Mouse (Mus musculus) lung, postnatal 14 days (tissue): ENCODE data around the gene Prr3.
"Not testable (repeated sequence)": the region's sequence is repeated elsewhere in the genome, so short reads cannot be mapped to it uniquely, and the experiment has no call there.

Experiments
- DNase-seq: peaks from one replicate; pipeline ENCODE4 v3.0.0; 2021

Prr3 gene

DNA sequence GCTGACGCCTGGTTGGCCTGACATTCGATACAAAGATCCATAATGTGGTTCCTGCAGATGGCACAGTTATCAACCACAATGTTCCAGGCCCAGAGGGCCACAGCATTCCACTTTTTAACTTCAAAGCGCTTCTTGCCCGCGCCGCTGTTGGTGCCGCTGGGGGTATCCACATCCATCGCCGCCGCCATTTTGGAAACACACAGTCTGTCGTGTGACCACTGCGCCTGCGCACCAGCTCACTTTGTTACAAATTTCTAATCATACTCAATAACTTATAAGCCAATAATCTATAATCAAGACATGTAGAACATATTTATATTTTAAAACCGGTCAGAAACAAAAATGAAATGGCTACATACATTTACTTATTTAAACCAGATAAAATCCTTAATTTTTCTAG, 44.3 kb downstream of the Prr3 start:
- DNase-seq = not testable (repeated sequence)

DNA sequence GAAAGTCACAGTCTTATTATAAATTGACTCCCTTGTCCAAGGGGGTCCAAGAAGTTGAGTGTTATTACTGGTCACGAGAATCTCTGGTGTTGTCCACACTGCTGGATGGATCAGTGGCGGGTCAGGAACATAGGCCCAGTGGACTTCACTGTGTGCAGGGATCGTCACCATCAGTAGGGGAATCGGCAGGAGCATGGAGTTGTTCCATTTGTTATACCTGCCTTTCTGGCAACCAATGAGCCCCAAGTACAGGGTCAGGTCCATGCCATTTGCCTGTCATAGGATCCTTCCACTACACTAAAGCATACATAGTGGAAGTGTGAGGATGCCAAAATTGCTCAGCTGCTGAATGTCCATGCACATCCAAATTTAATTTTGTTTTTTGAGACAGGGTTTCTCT, 47.4 kb downstream of the Prr3 start:
- no peak for DNase-seq

DNA sequence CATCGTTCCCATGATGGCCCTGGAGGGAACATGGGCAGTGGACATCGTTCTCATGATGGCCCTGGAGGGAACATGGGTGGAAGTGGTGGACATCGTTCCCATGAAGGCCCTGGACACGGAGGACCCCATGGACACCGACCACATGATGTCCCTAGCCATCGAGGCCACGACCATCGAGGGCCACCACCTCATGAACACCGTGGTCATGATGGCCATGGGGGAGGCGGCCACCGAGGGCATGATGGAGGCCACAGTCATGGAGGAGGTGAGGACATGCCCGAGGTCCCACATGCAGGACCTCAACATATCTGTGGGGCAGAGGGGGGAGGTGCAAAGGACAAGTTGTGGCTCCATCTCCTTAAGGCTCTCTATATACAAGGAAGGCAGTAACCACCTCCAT, 49.4 kb downstream of the Prr3 start:
- no peak for DNase-seq

DNA sequence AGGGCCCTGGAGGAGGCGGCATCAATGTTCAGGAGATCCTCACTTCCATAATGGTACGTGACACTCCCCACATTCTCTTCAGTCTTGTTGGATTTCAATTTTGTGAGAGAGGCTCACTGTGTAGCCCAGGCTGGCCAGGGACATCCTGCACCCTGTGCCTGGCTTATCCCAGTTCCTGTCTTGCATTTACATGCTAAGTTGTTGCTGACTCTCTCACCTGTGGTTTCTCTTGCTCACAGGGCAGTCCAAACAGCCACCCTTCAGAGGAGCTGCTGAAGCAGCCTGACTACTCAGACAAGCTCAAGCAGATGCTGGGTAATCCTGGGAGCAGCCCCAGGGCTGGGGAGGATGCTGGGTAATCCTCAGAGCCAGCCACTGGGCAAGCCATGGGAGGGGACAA, 50.5 kb downstream of the Prr3 start:
- DNase-seq = no peak

- no peak for DNase-seq
Measured at GRCm38 (mm10) chr17:35927471-35927870, 52.6 kb downstream of the Prr3 start.

GRCm38 (mm10) chr17:35923281-35923680, 56.8 kb downstream of the Prr3 start:
- DNase-seq = no peak

DNA sequence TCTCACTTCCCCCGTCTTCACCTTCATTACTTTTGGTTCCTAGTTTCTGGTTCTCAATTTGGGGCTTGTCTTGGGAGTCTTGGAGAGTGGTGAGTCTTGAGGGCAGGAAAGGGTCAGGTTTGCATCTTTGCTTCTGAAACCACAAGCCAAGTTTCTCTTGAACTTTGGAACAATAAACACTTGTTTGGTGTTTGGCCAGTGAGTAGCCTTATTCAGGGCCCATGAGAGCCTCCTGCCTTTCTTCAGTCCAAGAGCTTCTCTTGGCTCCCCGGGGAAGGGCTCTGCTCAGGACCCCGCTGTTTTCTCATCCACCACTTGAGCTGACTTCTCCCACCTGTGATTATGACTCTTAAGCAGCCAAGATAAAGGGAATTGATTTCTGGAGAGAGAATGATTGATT, 57.5 kb downstream of the Prr3 start:
- no peak for DNase-seq
